Mouse (Mus musculus) lung, postnatal 0 days (tissue): ENCODE data around the gene Babam1.

ENCODE experiments used
- CTCF ChIP-seq: IDR thresholded peaks from 2 replicates; pipeline ENCODE4 v1.5.1; 2016; ENCODE audit warnings: antibody characterized with exemption, mild to moderate bottlenecking
- EP300 ChIP-seq: IDR thresholded peaks from 2 replicates; pipeline ENCODE4 v1.6.1; 2016; ENCODE audit warnings: antibody characterized with exemption, mild to moderate bottlenecking, control low read depth

DNA sequence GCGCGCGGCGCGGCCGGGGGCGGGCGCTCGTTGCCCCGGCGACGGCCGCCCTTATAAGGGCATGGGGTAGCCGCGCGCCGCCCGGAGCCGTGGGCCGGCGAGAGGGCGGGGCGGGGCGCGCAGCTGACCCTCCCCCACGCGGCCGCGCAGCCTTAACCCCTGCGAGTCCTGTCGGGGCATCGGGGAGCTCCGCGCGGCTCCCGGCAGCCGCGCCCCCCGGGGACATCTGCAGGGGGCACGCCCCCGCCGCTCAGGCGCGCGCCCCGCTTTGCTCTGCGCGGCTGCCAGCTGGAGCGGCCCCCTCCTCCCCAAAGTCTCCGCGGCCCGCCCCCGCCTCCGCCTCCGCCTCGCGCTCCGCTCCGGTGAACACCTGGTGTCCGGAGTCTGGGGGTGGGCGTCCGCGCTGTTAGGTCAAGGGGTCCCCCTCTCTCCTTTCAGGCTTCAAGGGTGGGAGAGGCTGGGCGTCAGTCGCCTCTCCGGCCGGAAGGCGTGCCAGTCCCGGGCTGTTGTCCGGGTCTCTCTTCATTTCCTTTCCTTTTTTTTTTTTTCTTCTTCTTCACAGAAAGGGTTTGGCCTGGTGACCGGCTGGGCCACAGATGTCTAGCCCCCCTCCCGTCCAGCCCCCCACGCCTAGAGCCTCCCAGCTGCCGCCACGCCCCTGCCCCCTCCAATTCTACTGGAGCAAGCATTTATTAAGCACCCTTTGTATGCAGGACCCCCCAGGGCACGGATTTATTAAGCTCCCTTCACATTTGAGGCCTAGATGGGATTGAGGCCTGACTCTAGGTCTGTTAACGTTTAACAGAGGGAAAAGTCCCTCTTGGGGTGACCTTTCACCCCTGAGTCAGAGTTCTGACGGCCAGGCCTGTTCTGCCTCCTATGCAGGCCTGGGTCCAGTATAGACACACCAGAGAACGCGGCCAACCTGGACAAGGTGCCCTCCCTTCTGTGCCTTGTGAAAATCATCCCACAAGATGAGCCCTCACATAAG is 14.4 kb upstream of the Babam1 start:
- TF ChIP-seq CTCF (no peak), EP300 (no peak)
